ENCODE assay signal across 24 mouse cellular contexts in the genomic region with DNA sequence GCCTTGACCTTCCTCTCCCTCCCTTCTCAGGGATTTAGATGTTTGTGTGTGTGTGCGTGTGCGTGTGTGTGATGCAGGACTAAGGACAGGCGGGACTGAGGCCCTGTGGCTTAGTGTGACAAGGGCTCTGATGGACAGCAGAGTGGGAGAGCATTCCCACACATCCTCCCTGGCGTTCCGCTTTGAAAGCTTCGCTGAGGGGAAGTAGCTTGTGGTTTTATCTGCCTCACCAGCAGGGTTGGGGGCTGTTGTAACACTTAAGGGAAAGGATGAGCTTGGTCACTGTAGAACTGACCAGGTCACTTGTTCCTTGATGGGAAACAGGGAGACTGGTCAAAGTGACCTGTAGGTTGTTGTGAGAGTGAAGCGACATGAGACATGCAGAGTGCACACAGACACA. TPM values are rescaled to one million over a fixed set of nuclear protein-coding genes. Genes with fewer than 3 reads are reported as not detected.
DNase-seq lines count a peak whose midpoint lies in the region; ATAC-seq lines count a peak whose summit lies in the region.
"Had no signal": no experiment of that assay in that cellular context is flagged by ENCODE, and none has a peak within 500 bp of the region (broad histone marks: within the 10 kb centered on the region; RNA-seq: fewer than 3 reads in every experiment).

No protein-coding gene starts in this region.

- 92% methylated on average over 7 of the region's 7 CpGs for WGBS in forebrain, embryonic 11.5 days
- WGBS in forebrain, embryonic 16.5 days: 84% methylated on average over 7 of the region's 7 CpGs
- WGBS in neural tube, embryonic 13.5 days: 87% methylated on average over 7 of the region's 7 CpGs
- WGBS in intestine, embryonic 16.5 days: 70% methylated on average over 7 of the region's 7 CpGs

- no peak overlapping the region for H3K9ac ChIP-seq in forebrain, embryonic 11.5 days (ENCODE audit: low read length)
- no peak overlapping the region for H3K9ac ChIP-seq in forebrain, embryonic 16.5 days (replicated peaks; ENCODE audit: low read depth, low read length)
- H3K9ac ChIP-seq in neural tube, embryonic 13.5 days: 0 out of 2 replicates have a peak overlapping the region, but pooled peaks have one; percentile 2
- no peak overlapping the region for H3K9ac ChIP-seq in intestine, embryonic 16.5 days (ENCODE audit: low read depth, low read length)
- H3K9ac ChIP-seq: heart, embryonic 12.5 days; intestine, embryonic 15.5 days; limb, embryonic 15.5 days had no signal

- no peak for DNase-seq in forebrain, embryonic 11.5 days (ENCODE audit: low spot score)
- no peak for DNase-seq in neural tube, embryonic 10.5 days (ENCODE audit: extremely low spot score, low spot score)
- no peak for DNase-seq in lung, postnatal 4 days
- DNase-seq in lung, postnatal 25 days (ENCODE audit: low spot score): no peak
- DNase-seq: adrenal gland, adult 2 months; cerebellum, adult 11 months; cerebellum, postnatal 36 days; gastrocnemius, postnatal 36 days; kidney, postnatal 14 days; lung, postnatal 10 days; thymus, postnatal 4 days had no signal

- H3K4me2 ChIP-seq in forebrain, embryonic 11.5 days (ENCODE audit: low read depth, low read length, severe bottlenecking): 0 out of 2 replicates have a peak overlapping the region, but pooled peaks have one; percentile 5
- no peak overlapping the region for H3K4me2 ChIP-seq in forebrain, embryonic 16.5 days (ENCODE audit: low read length)
- no peak overlapping the region for H3K4me2 ChIP-seq in neural tube, embryonic 13.5 days
- H3K4me2 ChIP-seq in intestine, embryonic 16.5 days (ENCODE audit: low read depth, low read length): no peak overlapping the region
- H3K4me2 ChIP-seq: heart, embryonic 12.5 days; intestine, embryonic 15.5 days; limb, embryonic 15.5 days had no signal

- ATAC-seq in forebrain, embryonic 11.5 days (replicated peaks; ENCODE audit: low FRiP score): no peak
- ATAC-seq in forebrain, embryonic 16.5 days: no peak
- no peak for ATAC-seq in neural tube, embryonic 13.5 days (ENCODE audit: low read depth)
- ATAC-seq in megakaryocyte progenitor cell, adult 5-6 weeks (replicated peaks; ENCODE audit: poor library complexity): peak; percentile 68
- ATAC-seq in intestine, embryonic 16.5 days: no peak
- ATAC-seq: intestine, embryonic 15.5 days had no signal

- H3K36me3 ChIP-seq in forebrain, embryonic 11.5 days (ENCODE audit: control insufficient read depth, insufficient read depth, low read length): no peaks in the 10 kb centered on the region
- no peaks in the 10 kb centered on the region for H3K36me3 ChIP-seq in forebrain, embryonic 16.5 days (ENCODE audit: control insufficient read depth, insufficient read depth)
- no peaks in the 10 kb centered on the region for H3K36me3 ChIP-seq in neural tube, embryonic 13.5 days
- no peaks in the 10 kb centered on the region for H3K36me3 ChIP-seq in intestine, embryonic 16.5 days (ENCODE audit: control insufficient read depth, insufficient read depth, low read length)
- H3K36me3 ChIP-seq: embryonic facial prominence, embryonic 10.5 days; heart, embryonic 12.5 days; intestine, embryonic 15.5 days; limb, embryonic 15.5 days had no signal

- no peaks in the 10 kb centered on the region for H3K9me3 ChIP-seq in forebrain, embryonic 11.5 days (ENCODE audit: control insufficient read depth, low read length)
- no peaks in the 10 kb centered on the region for H3K9me3 ChIP-seq in forebrain, embryonic 16.5 days (ENCODE audit: control insufficient read depth, low read length)
- H3K9me3 ChIP-seq in neural tube, embryonic 13.5 days: no peaks in the 10 kb centered on the region
- no peaks in the 10 kb centered on the region for H3K9me3 ChIP-seq in intestine, embryonic 16.5 days (ENCODE audit: control insufficient read depth, low read length)
- H3K9me3 ChIP-seq: embryonic facial prominence, embryonic 10.5 days; heart, embryonic 12.5 days; intestine, embryonic 15.5 days; limb, embryonic 15.5 days had no signal

- H3K4me3 ChIP-seq in forebrain, embryonic 11.5 days (ENCODE audit: low read depth, low read length): no peak overlapping the region
- H3K4me3 ChIP-seq in forebrain, embryonic 16.5 days (replicated peaks; ENCODE audit: low read length): no peak overlapping the region
- no peak overlapping the region for H3K4me3 ChIP-seq in neural tube, embryonic 13.5 days
- no peak overlapping the region for H3K4me3 ChIP-seq in intestine, embryonic 16.5 days (ENCODE audit: low read length)
- H3K4me3 ChIP-seq: embryonic facial prominence, embryonic 10.5 days; heart, embryonic 12.5 days; intestine, embryonic 15.5 days; limb, embryonic 15.5 days had no signal

- no peak overlapping the region for H3K27ac ChIP-seq in forebrain, embryonic 11.5 days (ENCODE audit: low read depth, low read length)
- no peak overlapping the region for H3K27ac ChIP-seq in forebrain, embryonic 16.5 days (ENCODE audit: low read length)
- H3K27ac ChIP-seq in neural tube, embryonic 13.5 days (replicated peaks): no peak overlapping the region
- no peak overlapping the region for H3K27ac ChIP-seq in intestine, embryonic 16.5 days (ENCODE audit: low read length)
- H3K27ac ChIP-seq: embryonic facial prominence, embryonic 10.5 days; intestine, embryonic 15.5 days; limb, embryonic 15.5 days had no signal

- no peaks in the 10 kb centered on the region for H3K27me3 ChIP-seq in forebrain, embryonic 11.5 days (ENCODE audit: control insufficient read depth, insufficient read depth, low read length)
- no peaks in the 10 kb centered on the region for H3K27me3 ChIP-seq in forebrain, embryonic 16.5 days (replicated peaks; ENCODE audit: control insufficient read depth, insufficient read depth, low read length)
- H3K27me3 ChIP-seq in neural tube, embryonic 13.5 days: no peaks in the 10 kb centered on the region
- no peaks in the 10 kb centered on the region for H3K27me3 ChIP-seq in intestine, embryonic 16.5 days (replicated peaks; ENCODE audit: control insufficient read depth, insufficient read depth, low read length)
- H3K27me3 ChIP-seq: CH12.LX; heart, embryonic 12.5 days; intestine, embryonic 15.5 days; limb, embryonic 15.5 days had no signal

- peaks cover 3% of the 10 kb centered on the region; the same call in 1 of the 2 replicates for H3K4me1 ChIP-seq in forebrain, embryonic 11.5 days (replicated peaks; ENCODE audit: control insufficient read depth, insufficient read depth, low read length)
- peaks cover 27% of the 10 kb centered on the region for H3K4me1 ChIP-seq in forebrain, embryonic 16.5 days (replicated peaks; ENCODE audit: control insufficient read depth, insufficient read depth, low read length)
- H3K4me1 ChIP-seq in neural tube, embryonic 13.5 days (replicated peaks): peaks cover 53% of the 10 kb centered on the region
- H3K4me1 ChIP-seq in intestine, embryonic 16.5 days (ENCODE audit: control insufficient read depth, insufficient read depth, low read length): no peaks in the 10 kb centered on the region
- H3K4me1 ChIP-seq: intestine, embryonic 15.5 days; limb, embryonic 15.5 days had no signal

RNA-seq across cellular contexts. Expression of gene Vstm2l, which starts 56.1 kb away (rescaled TPM):
- polyA plus RNA-seq in forebrain, embryonic 11.5 days (2014; fragmentation: Nextera tagmentation; extraction: Ambion mirVana): 0.86 and 1.3 TPM in 2 replicates
- polyA plus RNA-seq in forebrain, embryonic 16.5 days (2015; fragmentation: Nextera tagmentation; extraction: Ambion mirVana): 5.3 and 6.6 TPM in 2 replicates
- polyA plus RNA-seq in neural tube, embryonic 13.5 days (2015; fragmentation: Nextera tagmentation; extraction: Ambion mirVana): 26.2 and 34.3 TPM in 2 replicates
- not detected in 2 replicates for total RNA-seq in megakaryocyte progenitor cell, adult 5-6 weeks (2015)
- not detected in 2 replicates for total RNA-seq in megakaryocyte progenitor cell, adult 5-6 weeks (2017)
- polyA plus RNA-seq in intestine, embryonic 16.5 days (2015; fragmentation: Nextera tagmentation; extraction: Ambion mirVana): 0.10 TPM in 1 of 2 replicates, not detected in the other
- total RNA-seq: CH12.LX; gastrocnemius, postnatal 36 days; heart, postnatal 25 days; monocyte, adult 5-6 weeks; neutrophil, adult 5-6 weeks had no signal
- polyA plus RNA-seq: heart, embryonic 12.5 days; liver, embryonic 16.5 days had no signal
